Mouse (Mus musculus) stomach, embryonic 15.5 days (tissue): Measurements from ENCODE around the gene Hoxc6. TPM values are rescaled to one million over a fixed set of nuclear protein-coding genes. Genes with fewer than 3 reads are reported as not detected.

Experiments
- ATAC-seq: fragments of 200-750 bp; cut with Nextera tagmentation; 2 replicates; pipeline ENCODE4 v1.8.0; 2017; ENCODE audit warnings: low read depth, moderate number of reproducible peaks, moderate TSS enrichment; ENCODE audit not compliant: insufficient read depth, low FRiP score
- H3K27ac ChIP-seq: fragments of 300-500 bp; sonication (generic); 2 replicates; pipeline ENCODE4 v1.5.1; 2015; ENCODE audit warnings: mild to moderate bottlenecking, inconsistent platforms
- H3K27me3 ChIP-seq: fragments of 300-500 bp; sonication (generic); replicated peaks from 2 replicates; pipeline ENCODE4 v1.6.1; 2015; ENCODE audit warnings: inconsistent platforms
- H3K36me3 ChIP-seq: fragments of 300-500 bp; sonication (generic); 2 replicates; pipeline ENCODE4 v1.6.1; 2015; ENCODE audit warnings: inconsistent platforms
- H3K4me1 ChIP-seq: fragments of 300-500 bp; sonication (generic); 2 replicates; pipeline ENCODE4 v1.6.1; 2015; ENCODE audit warnings: inconsistent platforms
- H3K4me2 ChIP-seq: fragments of 300-500 bp; sonication (generic); 2 replicates; pipeline ENCODE4 v1.6.1; 2015; ENCODE audit warnings: mild to moderate bottlenecking, inconsistent platforms
- H3K4me3 ChIP-seq: fragments of 300-500 bp; sonication (generic); replicated peaks from 2 replicates; pipeline ENCODE4 v1.5.1; 2015; ENCODE audit warnings: inconsistent platforms
- H3K9ac ChIP-seq: fragments of 300-500 bp; sonication (generic); 2 replicates; pipeline ENCODE4 v1.6.1; 2015; ENCODE audit warnings: inconsistent platforms
- H3K9me3 ChIP-seq: fragments of 300-500 bp; sonication (generic); 2 replicates; pipeline ENCODE4 v1.6.1; 2016; ENCODE audit warnings: inconsistent platforms
- WGBS: fragments of 180-500 bp; shearing (Covaris S2); methylation state at CpG from one replicate; pipeline ENCODE4 v1.1.7; 2015; 5-methylcytosine and 5-hydroxymethylcytosine counted together
- polyA plus RNA-seq: library from polyadenylated mRNA; unstranded; fragments of >200 nt; fragmentation: Nextera tagmentation; extraction: Ambion mirVana; gene quantifications from 2 replicates; pipeline ENCODE4 v1.2.1, GENCODE M21; 2015

The Hoxc6 gene
- polyA plus RNA-seq, 1 experiment from 2014 or later, result 4.7 TPM

DNA sequence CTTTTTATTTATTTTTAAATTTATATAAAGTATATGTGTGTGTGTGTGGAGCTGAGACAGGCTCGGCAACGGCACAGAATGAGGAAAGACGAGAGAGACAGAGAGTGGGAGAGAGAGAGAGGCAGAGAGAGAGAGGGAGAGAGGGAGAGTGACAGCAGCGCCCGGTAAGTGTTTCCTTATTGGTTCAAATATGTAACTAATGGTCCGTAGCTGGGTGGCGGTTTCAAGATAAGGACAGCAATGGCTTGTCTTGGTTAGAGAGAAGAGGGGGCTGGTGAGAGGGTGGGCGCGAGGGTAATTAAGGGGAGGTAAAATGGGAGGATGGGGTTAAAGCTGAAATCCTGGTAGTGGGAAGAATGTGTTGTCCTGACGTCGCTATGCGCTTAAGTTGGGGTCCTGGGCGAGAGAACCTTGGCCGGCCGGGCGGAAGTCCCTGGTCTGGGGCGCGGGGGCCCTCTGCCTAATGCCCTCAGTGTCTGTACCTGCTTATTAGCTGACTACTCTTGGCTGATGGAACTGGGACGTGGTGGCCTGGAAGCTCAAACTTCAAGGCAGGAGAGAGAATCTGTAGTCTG, 638 bp downstream of the Hoxc6 start:
- peaks cover 90% of the 10 kb centered on the region for H3K27me3 ChIP-seq
- H3K27ac ChIP-seq, result peak overlapping the region; percentile 21; the same call in 1 of the 2 replicates
- WGBS, result 2% methylated on average over 19 of the region's 19 CpGs
- peak overlapping the region; percentile 44 for H3K4me3 ChIP-seq
- no peak overlapping the region for H3K9ac ChIP-seq
- H3K4me1 ChIP-seq, result peaks cover 15% of the 10 kb centered on the region
- no peaks in the 10 kb centered on the region for H3K9me3 ChIP-seq
- no peaks in the 10 kb centered on the region for H3K36me3 ChIP-seq
- H3K4me2 ChIP-seq, result peak overlapping the region; percentile 86
- ATAC-seq, result no peak

DNA sequence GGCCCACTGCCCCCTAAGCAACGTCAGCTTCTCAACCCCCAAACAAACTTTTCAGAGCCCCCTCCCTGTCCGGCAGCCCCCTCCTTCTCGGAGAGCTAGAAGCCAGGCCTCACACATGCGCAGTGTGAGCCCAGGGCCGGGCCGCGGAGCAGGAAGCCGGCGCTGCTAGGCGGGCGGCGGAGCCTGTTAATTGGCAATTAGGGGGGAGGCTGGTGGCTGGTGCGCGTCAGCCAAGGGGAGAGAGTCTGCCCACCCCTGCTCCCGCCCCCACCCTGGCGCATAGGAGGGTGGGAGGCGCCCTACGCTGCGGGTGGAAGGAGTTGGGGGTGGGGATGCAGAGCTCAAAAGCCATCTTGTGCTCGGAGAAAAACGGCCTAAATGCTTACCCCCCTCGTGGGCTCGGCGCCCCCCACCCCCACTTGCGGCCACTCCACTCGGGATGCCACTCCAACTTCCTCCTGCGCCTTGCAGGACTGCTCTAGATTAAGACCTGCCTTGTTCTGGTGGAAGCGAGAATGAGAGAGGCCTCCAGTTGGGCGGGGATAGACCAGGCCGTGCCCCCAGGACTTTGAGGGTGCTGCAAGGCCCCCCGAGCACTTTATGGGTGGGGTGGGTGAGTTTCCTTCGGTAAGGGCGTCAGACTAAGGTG, 1.2 kb downstream of the Hoxc6 start:
- H3K9ac ChIP-seq, result 0 out of 2 replicates have a peak overlapping the region, but pooled peaks have one; percentile 13
- H3K4me1 ChIP-seq, result peaks cover 15% of the 10 kb centered on the region
- H3K4me3 ChIP-seq, result peak overlapping the region; percentile 44
- under 1% methylated on average over 33 of the region's 33 CpGs for WGBS
- H3K4me2 ChIP-seq, result peak overlapping the region; percentile 86
- peak; percentile 63 for ATAC-seq
- H3K9me3 ChIP-seq, result no peaks in the 10 kb centered on the region
- H3K27ac ChIP-seq, result peak overlapping the region; percentile 23
- peaks cover 95% of the 10 kb centered on the region for H3K27me3 ChIP-seq
- H3K36me3 ChIP-seq, result no peaks in the 10 kb centered on the region

DNA sequence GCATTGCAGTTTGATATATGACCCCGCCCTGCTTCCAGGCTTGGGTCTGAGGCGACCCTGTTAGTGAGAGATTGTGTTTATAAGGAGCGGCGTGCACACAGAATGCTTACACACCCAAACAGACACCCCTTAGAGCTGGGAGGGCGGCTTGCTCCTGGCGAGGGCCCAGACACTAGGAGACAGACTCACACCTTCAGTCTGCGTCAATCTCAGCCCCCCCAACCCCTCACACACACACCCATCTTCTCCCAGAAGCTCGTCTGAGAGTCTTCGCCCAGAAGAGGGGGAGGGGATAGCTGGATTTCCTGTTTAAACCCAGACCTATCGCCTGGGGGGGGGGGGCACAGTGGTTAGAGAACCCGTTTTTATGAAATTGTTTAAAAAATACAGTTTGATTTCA, 1.9 kb downstream of the Hoxc6 start:
- Histone ChIP-seq H3K9ac (no peak overlapping the region), H3K27ac (peak overlapping the region; percentile 23), H3K4me3 (peak overlapping the region; percentile 44; the same call in 1 of the 2 replicates), H3K4me2 (peak overlapping the region; percentile 86), H3K9me3 (no peaks in the 10 kb centered on the region), H3K4me1 (peaks cover 15% of the 10 kb centered on the region), H3K27me3 (peaks cover 96% of the 10 kb centered on the region), H3K36me3 (no peaks in the 10 kb centered on the region)
- no peak; the same call in 1 of the 2 replicates for ATAC-seq
- WGBS, result 11% methylated on average over 11 of the region's 11 CpGs

DNA sequence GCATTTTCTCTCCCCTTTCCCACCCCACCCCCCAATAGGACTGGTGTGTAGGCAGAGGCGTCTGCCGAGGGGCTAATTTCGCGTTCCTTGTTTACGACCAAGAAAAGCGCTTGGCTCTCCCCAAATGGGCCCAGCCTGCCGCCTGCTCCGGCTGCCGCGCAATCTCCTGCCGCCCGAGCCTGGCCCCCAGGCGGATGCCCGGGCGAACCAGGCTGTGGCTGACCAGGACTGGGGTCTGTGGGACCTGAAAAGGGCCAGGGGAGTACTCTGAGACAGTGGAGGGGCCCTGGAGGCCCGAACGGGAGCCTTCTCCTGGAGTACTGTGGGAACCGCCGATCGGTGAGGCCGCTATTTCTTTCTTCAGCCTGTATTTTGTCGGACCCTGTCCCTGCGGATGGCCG, 2.4 kb downstream of the Hoxc6 start:
- Histone ChIP-seq H3K4me2 (peak overlapping the region; percentile 86), H3K4me1 (peaks cover 15% of the 10 kb centered on the region), H3K36me3 (no peaks in the 10 kb centered on the region), H3K9ac (no peak overlapping the region), H3K27me3 (peaks cover 95% of the 10 kb centered on the region), H3K4me3 (peak overlapping the region; percentile 44; the same call in 1 of the 2 replicates), H3K9me3 (no peaks in the 10 kb centered on the region), H3K27ac (no peak overlapping the region)
- no peak for ATAC-seq
- WGBS, result 8% methylated on average over 24 of the region's 24 CpGs

DNA sequence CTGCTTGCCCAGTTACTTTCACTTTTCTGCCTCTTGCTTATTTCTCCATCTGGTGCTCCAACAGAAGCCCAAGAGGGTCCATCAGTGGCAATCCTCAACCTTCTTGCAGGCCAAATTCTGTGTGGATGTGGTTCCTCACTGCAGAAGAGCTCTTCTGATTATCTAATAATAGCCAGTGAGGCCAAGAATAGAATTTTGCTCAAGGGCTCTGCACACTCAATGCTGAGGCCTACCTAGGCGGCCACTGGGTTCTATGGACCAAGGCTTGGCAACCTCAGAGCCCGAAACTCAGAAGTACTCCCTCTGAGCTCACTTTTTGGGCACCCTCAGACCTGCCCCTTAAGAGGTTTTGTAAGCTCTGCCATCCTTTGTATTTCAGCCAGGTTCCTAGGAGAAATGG, 3.3 kb downstream of the Hoxc6 start:
- no peaks in the 10 kb centered on the region for H3K9me3 ChIP-seq
- no peak overlapping the region for H3K9ac ChIP-seq
- H3K4me2 ChIP-seq, result no peak overlapping the region
- H3K4me3 ChIP-seq, result no peak overlapping the region
- peaks cover 94% of the 10 kb centered on the region for H3K27me3 ChIP-seq
- no peak for ATAC-seq
- 37% methylated on average over 2 of the region's 2 CpGs for WGBS
- no peak overlapping the region for H3K27ac ChIP-seq
- no peaks in the 10 kb centered on the region for H3K36me3 ChIP-seq
- H3K4me1 ChIP-seq, result peaks cover 15% of the 10 kb centered on the region

DNA sequence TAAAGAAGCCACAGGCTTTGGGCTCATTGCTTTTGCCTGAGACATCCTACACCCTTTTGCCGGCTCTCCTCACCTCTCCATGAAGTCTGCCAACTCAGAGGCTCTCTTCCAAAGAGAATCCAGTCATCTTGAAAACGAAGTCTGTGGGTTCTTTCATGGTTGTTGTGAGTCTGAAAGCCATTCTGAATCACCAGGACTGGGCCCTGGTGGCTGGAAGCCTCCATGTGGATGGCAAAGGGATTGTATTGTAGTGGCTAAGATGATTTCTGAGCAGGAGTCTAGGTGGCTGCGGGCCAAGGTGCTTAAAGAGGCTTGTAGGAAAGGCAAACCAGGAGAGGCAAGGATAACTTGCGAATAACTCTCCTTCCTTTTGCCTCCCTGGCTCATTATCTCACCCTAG, 4.1 kb downstream of the Hoxc6 start:
- Histone ChIP-seq H3K4me3 (no peak overlapping the region), H3K27ac (peak overlapping the region; percentile 33), H3K27me3 (peaks cover 94% of the 10 kb centered on the region), H3K9me3 (no peaks in the 10 kb centered on the region), H3K4me1 (peaks cover 15% of the 10 kb centered on the region), H3K4me2 (no peak overlapping the region), H3K9ac (no peak overlapping the region), H3K36me3 (no peaks in the 10 kb centered on the region)
- WGBS, result 29% methylated on average over 4 of the region's 4 CpGs
- no peak for ATAC-seq

DNA sequence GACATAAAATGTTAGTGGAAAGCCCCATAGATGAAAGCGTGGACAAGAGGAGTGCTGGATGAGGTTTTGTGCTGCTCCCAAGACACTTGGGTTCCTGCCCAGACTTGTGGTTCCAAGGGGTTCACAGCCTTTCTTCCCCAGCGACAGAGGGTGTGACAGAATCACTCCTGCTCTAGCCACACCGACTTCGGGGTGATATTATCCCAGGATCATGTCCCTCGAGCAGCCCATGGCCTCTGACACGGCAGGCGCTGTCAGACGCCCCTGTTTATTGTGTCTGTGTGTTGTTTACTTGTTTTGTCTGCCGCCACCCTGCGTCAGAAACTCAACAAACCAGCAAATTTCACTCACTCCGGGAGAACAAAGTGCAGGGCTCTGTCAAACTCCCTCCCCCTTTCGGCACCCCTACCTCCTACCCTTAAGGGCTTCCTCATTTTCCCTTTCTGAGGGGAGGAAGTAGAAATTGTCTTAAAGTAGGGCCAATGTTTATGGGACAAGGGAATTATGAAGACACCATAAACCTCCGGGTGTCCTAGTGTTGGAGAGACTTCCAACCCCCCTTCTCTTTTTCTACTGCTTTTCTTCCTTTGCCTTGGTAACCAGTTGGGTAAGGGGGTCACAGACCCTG, 4.9 kb downstream of the Hoxc6 start:
- H3K9ac ChIP-seq, result no peak overlapping the region
- H3K4me3 ChIP-seq, result no peak overlapping the region
- 16% methylated on average over 13 of the region's 13 CpGs for WGBS
- no peak for ATAC-seq
- H3K9me3 ChIP-seq, result no peaks in the 10 kb centered on the region
- H3K4me2 ChIP-seq, result no peak overlapping the region
- peaks cover 95% of the 10 kb centered on the region for H3K27me3 ChIP-seq
- peak overlapping the region; percentile 33 for H3K27ac ChIP-seq
- H3K4me1 ChIP-seq, result peaks cover 15% of the 10 kb centered on the region
- no peaks in the 10 kb centered on the region for H3K36me3 ChIP-seq

DNA sequence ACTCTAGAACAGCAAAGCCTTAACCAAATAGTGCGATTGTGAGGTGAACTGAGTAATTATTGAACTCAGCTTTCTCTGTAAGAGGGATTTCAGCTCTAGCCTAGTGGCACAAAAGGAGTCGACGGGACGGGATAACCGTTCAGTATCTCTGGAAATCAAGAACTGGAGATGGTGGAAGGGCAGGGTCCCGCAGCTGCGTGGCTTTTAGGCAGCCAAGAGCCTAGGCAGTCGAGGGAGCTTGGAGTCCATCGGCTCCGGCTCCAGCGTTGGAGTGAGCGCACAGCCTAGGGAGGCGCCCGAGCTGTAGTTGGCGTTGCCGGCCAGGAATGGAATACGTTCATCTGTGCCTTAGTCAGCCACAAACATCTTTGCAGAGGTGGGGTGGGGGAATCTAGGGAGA, 7.3 kb downstream of the Hoxc6 start:
- peak; percentile 41; the same call in 1 of the 2 replicates for ATAC-seq
- H3K4me3 ChIP-seq, result no peak overlapping the region
- peaks cover 94% of the 10 kb centered on the region for H3K27me3 ChIP-seq
- H3K36me3 ChIP-seq, result no peaks in the 10 kb centered on the region
- H3K9me3 ChIP-seq, result no peaks in the 10 kb centered on the region
- no peak overlapping the region for H3K4me2 ChIP-seq
- H3K9ac ChIP-seq, result no peak overlapping the region
- H3K4me1 ChIP-seq, result 0 out of 2 replicates have a peak, but pooled peaks cover under 1% of the 10 kb centered on the region
- 7% methylated on average over 17 of the region's 17 CpGs for WGBS
- peak overlapping the region; percentile 71 for H3K27ac ChIP-seq

DNA sequence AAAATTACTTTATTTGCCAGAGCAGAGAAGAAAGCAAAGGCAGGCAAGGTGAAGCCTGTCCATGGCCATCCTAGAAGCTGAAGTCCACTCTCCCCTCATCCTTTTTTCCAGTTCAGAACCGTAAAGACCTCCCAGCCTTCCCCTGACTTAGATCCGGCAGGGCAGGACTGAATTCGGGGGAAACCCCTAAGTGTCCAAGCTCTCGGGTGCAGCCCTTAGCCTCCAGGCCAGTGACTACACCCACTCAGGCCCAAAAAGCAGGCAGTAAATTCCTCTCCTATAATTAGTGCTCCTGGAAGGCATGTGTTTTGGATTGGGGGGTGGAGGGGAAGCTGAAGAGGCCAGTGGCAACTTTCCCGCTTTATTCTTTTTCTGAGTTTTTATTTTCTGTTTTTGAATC, 7.7 kb downstream of the Hoxc6 start:
- H3K4me2 ChIP-seq, result no peak overlapping the region
- H3K4me1 ChIP-seq, result 0 out of 2 replicates have a peak, but pooled peaks cover 4% of the 10 kb centered on the region
- H3K9me3 ChIP-seq, result no peaks in the 10 kb centered on the region
- 19% methylated on average over 5 of the region's 5 CpGs for WGBS
- peak overlapping the region; percentile 71 for H3K27ac ChIP-seq
- no peak overlapping the region for H3K4me3 ChIP-seq
- H3K36me3 ChIP-seq, result no peaks in the 10 kb centered on the region
- peaks cover 93% of the 10 kb centered on the region for H3K27me3 ChIP-seq
- no peak overlapping the region for H3K9ac ChIP-seq
- no peak for ATAC-seq

DNA sequence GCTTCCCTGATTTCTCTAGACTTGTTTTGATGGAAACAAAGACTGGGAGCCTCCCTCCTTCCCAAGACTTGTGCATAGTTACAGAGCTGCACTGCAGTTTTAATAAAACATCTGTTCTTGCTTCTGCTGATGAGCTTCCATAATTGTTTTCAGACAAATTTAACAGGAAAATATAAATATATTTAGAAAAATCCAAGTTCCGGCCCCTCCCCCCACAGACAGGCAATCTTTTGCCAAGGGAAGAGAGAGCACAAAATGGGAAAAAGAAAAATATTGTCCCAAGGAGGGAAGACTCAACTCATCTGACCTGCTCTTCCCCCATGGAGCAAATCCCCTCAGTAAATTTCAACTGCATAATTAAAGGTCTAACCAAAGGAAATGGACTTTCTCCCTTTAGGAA, 8.3 kb downstream of the Hoxc6 start:
- ATAC-seq, result no peak
- Histone ChIP-seq H3K9ac (no peak overlapping the region), H3K27me3 (peaks cover 93% of the 10 kb centered on the region), H3K36me3 (no peaks in the 10 kb centered on the region), H3K4me3 (no peak overlapping the region), H3K4me1 (peaks cover 7% of the 10 kb centered on the region; the same call in 1 of the 2 replicates), H3K4me2 (no peak overlapping the region), H3K9me3 (no peaks in the 10 kb centered on the region), H3K27ac (peak overlapping the region; percentile 71; the same call in 1 of the 2 replicates)
- WGBS, result 24% methylated on average over 1 of the region's 1 CpGs

DNA sequence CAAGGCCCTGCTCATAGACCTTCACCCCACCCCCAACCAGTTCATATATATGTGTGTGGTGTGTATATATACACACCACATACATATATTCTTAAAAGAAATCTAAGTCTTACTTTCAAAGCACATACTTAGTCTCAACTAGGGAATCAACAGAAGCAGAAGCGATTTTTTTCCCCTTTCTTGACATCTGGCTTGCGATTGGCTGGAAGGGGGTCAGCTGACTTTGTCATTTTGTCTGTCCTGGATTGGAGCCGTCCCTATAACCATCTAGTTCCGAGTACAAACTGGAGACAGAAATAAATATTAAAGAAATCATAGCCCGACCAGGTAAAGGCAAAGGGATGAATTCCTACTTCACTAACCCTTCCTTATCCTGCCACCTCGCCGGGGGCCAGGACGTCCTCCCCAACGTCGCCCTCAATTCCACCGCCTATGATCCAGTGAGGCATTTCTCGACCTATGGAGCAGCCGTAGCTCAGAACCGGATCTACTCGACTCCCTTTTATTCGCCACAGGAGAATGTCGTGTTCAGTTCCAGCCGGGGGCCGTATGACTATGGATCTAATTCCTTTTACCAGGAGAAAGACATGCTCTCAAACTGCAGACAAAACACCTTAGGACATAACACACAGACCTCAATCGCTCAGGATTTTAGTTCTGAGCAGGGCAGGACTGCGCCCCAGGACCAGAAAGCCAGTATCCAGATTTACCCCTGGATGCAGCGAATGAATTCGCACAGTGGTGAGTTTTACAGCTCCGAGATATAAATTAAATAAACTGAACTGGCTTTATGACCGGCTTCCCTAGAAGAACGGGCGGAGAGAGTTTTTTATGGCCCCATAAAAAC, 11.4 kb downstream of the Hoxc6 start:
- Histone ChIP-seq H3K4me3 (peak overlapping the region; percentile 33), H3K4me2 (peak overlapping the region; percentile 42), H3K9me3 (no peaks in the 10 kb centered on the region), H3K27ac (peak overlapping the region; percentile 52), H3K9ac (peak overlapping the region; percentile 22; the same call in 1 of the 2 replicates), H3K36me3 (no peaks in the 10 kb centered on the region), H3K4me1 (peaks cover 21% of the 10 kb centered on the region), H3K27me3 (peaks cover 88% of the 10 kb centered on the region)
- ATAC-seq, result no peak
- 2% methylated on average over 27 of the region's 27 CpGs for WGBS
